Mouse (Mus musculus): ENCODE results near the gene Plekhg5.

The Plekhg5 gene

DNA sequence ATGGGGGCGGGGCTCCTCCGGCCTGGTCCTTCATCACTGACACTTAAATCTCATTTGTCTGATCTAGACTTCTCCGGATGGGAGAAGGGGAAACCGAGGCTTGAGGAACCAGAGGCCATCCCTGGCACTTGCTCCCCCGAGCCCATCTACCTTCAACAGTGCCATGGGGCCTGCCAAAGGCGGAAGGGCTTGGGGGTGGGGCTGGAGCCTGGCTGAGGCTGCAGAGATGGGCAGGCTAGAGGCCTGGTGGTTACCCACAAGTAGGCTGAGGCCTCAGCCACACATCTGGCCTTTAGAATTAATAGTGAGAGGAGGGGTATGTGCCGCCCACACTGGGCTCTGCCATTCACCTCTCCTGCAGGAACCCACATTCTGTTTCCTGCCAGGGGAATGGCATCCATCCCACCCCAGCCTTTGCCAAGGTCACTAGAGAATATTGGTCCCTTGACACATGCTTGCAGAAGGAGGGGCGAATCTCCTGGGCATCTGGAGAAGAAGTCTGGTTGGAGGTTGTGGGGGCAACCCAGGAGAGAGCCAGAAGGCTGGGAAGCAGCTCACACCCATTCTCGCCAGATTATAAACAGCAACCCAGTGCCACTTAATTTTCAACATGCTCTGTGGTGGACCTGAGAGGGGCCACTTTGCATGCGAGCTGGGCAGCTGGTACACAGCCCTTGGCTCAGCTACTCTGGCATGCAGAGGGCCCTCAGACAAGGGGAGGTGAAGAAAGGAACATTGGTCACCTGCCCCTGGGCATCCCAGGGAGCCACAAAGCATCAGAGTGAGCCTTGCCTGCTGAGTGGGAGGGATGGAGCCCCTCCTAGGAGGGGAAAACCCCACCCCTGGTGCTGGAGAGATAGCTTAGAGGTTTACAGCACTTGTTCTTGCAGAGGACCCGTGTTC is 1.6 kb upstream of the Plekhg5 start:
- DNase-seq (ENCODE audit: low read depth, low spot score), result no peak

DNA sequence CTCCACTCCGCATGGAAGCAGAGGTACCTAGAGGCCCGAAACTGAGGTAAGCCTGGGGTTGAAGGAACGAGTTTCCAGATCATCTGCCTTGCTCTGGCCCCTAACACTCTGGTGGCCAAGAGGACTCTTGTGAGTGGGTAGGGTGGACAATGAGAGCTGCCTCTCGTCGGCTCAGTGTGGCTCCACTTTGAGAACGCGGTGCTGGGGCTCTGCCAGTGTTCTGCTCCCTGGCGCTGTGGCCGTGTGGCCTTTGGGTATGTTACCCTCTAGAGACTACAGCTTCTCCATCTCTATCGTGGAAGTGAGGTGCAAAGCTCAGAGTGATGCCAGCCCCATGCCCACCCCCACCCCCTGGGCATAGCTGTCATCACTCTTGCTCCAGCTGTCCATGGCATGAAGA is 357 bp downstream of the Plekhg5 start:
- no peak for DNase-seq (ENCODE audit: low read depth, low spot score)

DNA sequence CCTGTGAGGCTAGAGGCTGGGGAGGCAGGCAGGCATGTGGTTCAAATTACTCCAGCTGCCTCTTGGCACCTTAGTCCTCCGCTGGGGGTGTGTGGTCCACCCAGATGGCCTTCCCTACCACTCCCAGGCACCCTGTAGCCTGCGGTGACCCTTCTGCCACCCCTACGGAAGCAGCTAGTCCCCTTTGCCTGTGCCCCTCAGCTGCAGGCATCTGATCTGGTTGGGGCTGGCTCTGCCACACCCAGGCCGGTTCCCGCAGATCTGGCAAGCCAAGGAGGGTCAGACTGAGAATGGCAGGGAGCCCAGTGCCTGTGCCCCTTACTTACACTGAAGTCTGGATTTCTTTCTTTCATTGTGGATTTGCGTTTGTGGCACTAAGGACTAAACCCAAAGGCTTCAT is 1.4 kb downstream of the Plekhg5 start:
- no peak for DNase-seq (ENCODE audit: low read depth, low spot score)

DNA sequence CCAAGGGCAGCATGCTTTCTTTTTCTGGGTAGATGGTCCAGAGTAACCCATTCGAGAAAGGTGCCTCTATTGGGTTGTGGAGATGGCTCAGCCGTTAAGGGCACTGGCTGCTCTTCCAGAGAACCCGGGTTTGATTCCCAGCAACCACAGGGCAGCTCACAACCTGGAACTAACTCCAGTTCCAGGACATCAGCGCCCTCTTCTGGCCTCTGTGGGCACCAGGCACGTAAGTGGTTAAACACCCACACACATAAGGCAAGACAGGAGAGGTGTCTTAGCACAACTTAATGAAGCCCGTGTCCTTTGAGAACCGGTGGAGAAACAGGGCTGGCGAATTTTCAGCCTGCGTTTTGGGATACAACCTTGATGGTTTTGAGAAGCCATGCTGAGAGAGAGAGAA is 2.2 kb downstream of the Plekhg5 start:
- no peak for DNase-seq (ENCODE audit: low read depth, low spot score)

DNA sequence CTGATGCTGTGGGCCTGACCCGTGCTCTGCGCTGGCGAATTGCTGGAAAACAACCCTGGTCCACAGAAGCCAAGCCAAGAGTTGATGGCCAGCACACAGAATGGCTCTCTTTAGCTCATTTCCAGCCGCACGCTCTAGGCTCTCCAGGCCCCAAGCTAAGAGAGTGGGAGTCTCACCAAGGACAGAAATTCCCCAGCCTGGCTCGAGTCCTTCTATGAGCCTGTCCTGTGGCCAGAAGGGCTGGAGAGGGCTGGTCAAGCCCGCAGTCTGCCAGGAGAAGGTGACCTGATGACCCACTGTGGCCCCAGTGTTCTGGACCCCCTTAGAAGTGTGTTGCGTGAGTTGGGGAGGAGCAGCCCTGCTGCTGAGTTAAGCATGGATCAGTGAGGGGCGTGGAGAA is 4.9 kb downstream of the Plekhg5 start:
- DNase-seq (ENCODE audit: low read depth, low spot score), result no peak

DNA sequence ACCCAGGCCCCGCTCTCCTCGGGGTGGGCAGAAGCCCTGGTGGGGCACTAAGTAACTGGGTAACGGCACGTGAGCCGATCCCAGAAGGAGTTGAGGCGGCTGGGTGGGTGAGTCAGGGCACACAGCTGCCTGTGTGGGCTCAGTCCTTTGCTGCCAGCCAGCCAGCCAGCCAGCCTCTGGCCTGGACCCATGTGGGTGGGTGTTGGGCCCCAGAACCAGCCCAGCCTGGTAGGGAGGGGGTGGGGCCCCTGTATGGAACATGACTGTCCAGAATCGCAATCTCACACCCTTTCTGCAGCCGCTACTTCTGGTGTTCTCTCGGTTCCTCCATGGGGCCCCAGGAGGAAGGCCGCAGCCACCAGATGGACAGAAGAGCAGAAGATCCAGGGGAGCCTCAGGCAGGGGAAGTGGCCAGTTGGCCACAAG is 5.8 kb downstream of the Plekhg5 start:
- DNase-seq (ENCODE audit: low read depth, low spot score), result no peak

DNA sequence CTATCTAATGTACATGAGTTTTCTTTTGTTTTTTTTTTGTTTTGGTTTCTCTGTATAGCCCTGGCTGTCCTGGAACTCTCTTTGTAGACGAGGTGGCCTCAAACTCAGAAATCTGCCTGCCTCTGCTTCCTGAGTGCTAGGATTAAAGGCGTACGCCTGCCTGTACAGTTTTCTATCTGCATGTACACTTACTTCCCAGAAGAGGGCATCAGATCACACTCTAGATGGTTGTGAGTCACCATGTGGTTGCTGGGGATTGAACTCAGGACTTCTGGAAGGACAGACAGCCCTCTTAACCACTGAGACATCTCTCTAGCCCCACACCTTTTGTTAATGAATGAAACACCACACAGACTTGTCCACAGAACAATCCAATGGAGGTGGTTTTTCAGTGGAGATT is 7.0 kb downstream of the Plekhg5 start:
- no peak for DNase-seq (ENCODE audit: low read depth, low spot score)

DNA sequence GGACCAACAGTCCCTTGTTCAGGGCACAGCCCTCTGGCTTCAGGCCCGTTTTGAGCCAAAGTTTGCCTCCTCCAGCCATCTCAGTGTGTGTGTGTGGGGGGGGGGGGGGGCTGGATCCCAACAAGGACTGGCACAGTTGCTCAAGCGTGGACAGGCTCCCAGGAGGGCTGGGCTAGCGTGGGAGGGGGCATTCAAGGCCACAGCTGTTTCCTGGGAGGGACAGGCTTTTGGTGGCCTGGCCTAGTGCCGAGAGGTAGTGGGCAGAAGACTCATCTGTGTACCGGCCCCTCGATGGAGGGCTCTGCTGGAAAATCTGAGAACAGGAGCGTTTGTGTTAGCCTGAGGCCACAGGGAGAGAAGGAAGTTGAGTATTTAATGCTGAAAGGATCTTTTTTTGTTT is 7.6 kb downstream of the Plekhg5 start:
- DNase-seq (ENCODE audit: low read depth, low spot score), result no peak

DNA sequence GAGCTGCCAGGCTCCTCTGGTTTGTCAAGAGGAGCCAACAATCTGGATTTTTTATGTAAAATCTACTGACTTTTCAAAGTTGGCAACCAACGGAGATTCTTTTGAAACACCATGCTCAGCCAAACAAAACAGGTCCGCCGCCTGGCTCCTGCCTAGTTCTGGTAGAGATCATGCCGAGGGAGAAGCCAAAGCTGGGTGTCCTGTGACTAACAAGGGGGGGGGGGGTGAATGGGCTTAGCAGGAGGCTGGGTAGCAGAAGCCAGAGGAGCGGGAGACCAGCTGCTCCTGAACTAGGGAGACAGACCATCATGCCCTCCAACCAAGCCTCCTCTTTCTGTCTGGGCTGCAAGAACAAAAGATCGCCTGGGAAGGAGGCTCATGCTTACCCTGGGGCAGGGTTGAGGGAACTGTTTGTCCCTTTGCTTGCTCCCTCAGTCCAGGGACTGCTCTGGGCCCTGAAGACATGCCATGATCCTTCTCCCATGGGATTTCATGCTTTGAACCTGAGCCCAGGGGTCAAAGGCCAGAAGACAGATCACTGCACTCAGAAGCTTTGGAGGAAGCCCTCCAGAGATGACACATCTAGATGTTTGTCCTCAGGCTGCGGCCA is 11.4 kb downstream of the Plekhg5 start:
- no peak for DNase-seq (ENCODE audit: low read depth, low spot score)

DNA sequence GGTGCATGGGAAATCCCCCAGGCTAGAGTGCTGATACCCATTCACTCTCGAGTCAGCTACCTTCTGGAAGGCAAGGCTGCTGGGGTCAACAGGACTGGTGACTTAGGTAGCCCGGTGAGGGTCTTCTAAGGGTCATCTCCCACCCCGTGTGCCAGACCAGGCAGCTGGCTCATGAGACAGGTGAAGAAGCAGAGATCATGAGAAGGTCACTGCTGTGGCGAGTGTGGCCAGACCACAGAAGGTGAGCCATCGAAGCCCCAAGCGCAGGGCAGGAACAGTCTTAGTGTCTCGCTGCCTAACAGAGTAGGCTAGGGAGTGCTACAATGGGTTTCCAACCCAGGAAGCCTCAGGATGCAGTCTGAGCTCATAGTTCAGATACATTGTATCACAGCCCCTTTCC is 12.3 kb downstream of the Plekhg5 start:
- DNase-seq (ENCODE audit: low read depth, low spot score), result no peak

DNA sequence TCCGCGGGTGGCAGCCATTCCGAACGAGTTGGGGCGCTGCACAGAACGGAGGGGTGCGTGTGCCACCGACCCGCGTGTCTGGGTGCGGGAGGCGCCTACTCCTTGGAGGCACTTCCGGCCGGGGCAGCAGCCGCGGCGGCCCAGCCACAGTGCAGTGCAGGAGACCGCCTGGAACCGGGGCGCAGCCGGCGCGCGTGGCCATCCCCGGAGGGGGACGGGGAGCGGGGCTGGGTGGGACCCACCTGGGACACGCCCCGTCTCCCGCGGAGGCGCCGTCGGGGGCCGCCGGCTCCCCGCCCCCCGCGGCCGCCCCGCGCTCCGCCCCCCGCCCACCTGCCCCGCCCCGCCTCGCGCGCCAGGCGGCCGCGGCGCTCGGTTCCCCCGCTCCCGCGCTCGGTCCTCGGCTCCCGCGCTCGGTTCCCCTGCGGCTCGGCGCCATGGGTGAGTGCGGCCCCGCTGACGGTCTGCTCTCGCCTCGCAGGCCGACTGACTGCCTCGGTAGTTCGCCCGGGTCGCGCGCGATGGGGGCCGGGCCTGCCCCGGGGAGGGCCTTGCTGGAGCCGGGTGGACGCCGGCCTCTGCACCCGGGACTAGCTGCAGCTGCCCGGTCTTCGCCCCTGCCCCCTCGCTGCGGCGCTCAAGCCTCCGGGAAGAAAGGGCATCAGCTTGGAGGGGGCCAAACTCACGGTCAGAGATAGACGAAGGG is 14.4 kb downstream of the Plekhg5 start:
- no peak for DNase-seq (ENCODE audit: low read depth, low spot score)

DNA sequence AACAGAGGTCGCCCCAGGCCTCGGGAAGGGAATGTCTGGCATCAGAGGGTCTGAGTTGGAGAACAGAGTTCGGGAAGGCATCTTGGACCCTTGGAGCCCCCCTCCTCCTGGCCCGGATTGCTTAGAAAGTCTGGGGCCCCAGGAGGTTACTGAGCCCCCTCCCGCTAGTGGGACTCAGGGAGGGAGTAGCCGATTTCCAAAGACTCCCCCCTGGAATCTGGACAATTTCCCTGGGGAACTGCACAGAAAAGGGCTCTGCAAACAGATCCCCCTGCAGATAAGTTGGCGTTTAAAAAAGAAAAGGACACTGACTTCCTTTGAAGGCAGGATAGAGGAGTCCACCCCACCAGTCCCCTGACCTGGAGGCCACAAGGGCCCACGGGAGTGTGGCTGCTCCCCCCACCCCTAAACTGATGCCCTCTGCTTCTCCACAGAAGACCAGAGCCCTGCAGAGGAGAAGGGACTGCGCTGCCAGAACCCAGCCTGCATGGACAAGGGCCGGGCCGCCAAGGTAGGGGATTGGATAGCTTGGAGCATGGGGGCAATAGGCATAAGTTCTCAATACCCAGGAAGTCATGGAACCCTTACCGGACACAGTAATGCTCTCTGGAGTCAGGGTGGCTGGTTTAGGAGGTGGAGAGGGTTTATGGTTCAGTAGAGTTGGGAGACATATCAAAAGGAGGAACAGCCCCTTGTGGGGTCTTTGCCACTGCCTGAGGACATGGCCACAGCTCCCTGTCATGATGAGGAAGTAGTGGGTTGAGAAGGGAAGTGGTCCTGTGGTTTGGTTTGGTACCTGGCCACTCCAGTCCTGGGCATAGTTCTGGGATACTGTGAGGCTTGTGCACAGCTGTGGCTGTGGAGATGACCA is 15.1 kb downstream of the Plekhg5 start:
- DNase-seq (ENCODE audit: low read depth, low spot score), result no peak

DNA sequence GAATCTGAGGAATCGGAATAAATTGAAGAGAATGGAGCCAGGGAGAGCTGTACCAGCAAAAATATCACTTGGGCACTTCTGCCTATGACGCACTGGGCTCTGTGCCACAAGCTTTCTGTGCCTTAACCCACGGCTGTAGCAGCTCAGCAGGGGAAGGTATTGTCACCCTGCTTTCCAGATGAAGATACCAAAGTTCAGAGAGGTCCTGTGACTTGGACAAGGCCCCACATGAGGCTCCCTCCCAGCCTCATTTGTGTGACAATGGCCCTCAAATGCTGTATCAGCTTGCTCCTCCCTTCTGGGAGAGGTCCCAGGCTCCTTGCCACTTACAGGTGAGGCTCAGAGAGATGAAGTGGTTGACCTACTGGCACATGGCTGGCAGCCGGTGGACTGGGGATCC is 15.8 kb downstream of the Plekhg5 start:
- no peak for DNase-seq (ENCODE audit: low read depth, low spot score)

DNA sequence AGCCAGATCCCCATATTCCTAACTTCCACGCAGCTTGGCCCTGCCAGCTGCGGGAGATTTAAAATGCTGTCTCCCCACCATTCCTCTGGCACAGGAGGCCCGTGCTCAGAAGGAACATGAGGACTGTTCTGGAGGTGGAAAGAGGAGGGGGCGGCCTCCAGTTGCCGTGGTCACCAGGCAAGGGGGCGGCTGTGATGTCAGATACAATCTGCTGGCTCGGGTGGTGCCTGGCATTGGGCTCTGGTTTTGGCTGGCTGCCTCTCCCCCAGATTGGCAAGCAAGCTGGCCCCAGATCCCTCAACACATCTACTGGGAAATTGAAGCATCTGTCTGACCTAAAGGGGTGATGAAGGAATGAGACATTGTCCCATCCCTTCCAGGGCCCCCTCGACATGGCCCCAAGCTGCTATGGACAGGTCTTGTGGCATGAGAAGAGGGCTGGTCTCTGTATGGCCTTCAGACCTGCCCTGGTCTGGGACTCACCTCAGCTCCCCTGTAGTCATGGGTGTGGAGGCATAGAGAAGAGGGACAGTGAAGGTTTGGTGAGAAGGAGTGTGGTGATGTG is 16.3 kb downstream of the Plekhg5 start:
- peak; percentile 86 for DNase-seq (ENCODE audit: low read depth, low spot score)

DNA sequence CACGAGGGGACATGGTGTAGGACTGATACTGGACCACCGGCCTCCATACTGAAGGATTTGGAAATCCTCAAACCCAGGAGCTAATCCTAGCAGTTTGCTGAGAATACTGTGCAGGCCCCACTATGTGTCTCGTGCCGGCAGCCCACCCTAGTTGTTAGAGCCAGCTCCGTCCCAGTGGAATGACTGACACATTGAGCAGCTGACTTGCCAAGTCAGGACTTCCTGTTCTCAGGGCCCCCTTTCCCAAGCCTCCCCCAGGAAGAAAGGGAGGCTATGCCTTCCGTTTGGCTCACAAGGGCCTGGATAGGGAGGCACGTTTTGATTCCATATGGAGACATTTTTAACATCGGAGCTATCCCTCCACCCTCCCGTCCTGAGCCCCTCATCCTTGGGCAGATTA is 17.9 kb downstream of the Plekhg5 start:
- DNase-seq (ENCODE audit: low read depth, low spot score), result no peak

DNA sequence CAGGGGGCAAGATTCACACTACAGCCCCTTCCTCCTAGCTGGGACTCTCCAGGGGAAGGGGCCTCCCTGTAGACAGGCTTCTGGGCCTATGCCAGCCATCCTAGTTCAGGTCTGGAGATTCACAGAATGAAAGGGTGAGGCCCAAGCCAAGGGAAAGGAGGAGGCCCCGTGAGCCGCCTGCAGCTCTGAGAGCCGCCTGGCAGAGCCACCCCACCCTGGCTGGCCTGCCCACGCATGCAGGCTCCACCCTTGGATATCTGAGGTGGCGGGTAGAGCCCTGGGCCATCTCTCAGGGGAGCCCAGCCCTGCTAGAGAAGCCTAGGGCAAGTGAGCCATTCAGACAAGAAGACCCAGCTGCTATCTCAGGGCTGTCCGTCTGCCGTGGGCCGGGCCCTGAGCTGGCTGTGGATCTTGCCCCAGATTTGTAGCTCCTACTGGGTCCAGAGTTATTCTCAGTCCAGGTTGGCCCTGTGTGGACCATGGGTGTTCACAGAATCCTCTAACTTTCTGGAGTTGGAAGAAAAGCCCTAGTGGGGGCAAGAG is 20.5 kb downstream of the Plekhg5 start:
- DNase-seq (ENCODE audit: low read depth, low spot score), result no peak

DNA sequence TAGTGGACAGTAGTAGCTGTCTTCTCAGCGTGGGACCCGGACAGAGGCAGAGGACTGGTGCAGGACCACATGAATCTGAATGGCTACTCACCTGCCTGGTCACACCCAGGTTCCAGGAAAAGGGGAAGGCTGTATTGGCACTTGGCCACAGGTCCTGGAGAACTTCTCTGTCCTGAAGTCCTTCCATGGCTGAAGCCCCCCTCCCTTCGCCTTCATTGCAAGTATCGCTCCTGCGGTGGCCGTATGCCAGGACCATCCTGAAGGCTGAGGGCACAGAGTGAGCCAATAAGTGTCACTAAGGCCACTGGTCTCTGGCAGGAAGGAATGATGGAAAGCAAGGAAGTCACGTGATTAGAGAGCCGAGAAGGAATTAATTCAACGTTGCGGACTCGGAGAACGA is 21.9 kb downstream of the Plekhg5 start:
- no peak for DNase-seq (ENCODE audit: low read depth, low spot score)

DNA sequence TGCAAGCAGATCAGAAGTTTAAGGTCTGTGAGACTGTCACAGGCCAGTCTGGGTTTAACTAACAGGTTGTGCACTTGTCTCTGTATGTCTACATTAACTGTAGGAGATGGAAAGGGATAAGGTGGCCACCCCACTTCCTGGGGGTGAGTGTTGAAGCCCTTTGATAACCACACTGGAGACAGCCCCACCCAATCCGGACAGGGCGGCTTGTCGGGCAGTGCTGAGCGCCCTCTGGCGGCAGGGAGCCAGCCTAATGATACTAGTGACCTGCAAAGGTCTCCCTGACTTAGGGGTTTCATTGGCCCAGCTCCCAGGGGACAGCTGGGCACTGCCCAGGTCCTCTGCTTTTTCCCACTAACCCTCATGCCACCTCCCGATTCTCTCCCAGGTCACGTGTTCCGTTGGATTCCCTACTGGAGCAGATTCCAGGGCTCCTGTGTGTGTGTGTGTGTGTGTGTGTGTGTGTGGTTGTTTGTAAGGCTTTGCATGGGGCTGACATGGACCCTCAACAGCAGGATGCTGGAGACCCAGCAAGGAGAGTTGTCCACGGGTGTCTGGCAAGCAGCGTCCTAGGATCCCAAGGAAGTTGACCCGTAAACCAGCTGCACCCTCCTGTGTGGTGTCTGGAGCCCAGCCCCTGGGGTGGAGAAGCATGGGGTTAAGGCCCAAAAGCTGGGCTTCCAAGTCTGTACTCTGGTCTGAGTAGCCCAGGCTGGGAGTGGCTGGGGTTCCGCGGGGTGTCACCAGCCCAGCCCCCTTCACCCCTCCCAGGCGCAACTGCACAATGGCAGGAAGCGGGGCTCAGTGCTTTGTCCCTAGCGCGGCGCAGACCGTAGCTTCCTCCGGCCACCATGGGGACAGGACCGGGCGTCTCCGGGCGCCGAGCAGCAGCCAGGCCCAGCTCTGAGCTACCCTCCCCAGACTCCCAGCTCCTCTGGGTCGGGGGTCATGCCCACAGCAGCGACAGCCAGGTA is 23.9 kb downstream of the Plekhg5 start:
- no peak for DNase-seq (ENCODE audit: low read depth, low spot score)

DNA sequence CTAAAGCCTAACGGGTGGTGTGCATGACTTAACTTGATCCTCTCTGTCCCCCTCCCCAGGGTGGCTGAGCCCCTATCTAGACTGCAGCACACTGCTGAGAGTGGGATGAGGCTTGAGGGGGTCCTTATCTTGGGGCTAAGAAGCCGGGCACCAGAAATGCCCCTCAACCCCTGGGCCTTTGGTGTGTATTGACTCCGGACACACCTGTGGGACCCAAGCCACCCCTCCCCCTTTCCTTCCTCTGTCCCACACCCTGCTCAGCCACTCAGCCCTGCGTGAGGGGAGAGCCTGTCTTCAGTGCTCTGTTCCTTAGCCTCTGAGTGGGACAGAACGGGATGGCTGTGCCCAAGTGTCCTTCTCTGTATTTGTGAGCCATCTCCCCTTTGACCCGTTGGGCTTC is 24.6 kb downstream of the Plekhg5 start:
- DNase-seq (ENCODE audit: low read depth, low spot score), result no peak

Data from telencephalon, adult 2 months (tissue).